Mouse (Mus musculus): ENCODE data around the gene Prl8a1.

The Prl8a1 gene

GRCm38 (mm10) chr13:27582071-27582470, at the start of gene Prl8a1:
Gene Prl8a1 (minus strand): TSS chr13:27582171.
- no peak for ATAC-seq (ENCODE audit: low TSS enrichment)

GRCm38 (mm10) chr13:27610482-27610881, 28.5 kb upstream of the Prl8a1 start, which contains the start of gene Prl7b1:
Gene Prl7b1 (minus strand): TSS chr13:27610582.
- no peak for ATAC-seq (ENCODE audit: low TSS enrichment)

- no peak for ATAC-seq (ENCODE audit: low TSS enrichment)
These were observed 17.5 kb downstream of the Prl8a1 start, which contains the start of gene Prl8a9 for GRCm38 (mm10) chr13:27564506-27564905. Gene Prl8a9 (minus strand): TSS chr13:27564606.

GRCm38 (mm10) chr13:27553336-27553735, 28.6 kb downstream of the Prl8a1 start:
- ATAC-seq (ENCODE audit: low TSS enrichment) = no peak
